Mouse (Mus musculus) stomach, embryonic 16.5 days (tissue): ENCODE measurements around the gene Slc36a2. TPM values are rescaled to one million over a fixed set of nuclear protein-coding genes. Genes with fewer than 3 reads are reported as not detected.

Experiments used
- ATAC-seq: fragments of 200-750 bp; cut with Nextera tagmentation; 2 replicates; pipeline ENCODE4 v1.8.0; 2017; ENCODE audit warnings: moderate number of reproducible peaks, moderate TSS enrichment; ENCODE audit not compliant: insufficient read depth, low FRiP score
- H3K27ac ChIP-seq: fragments of 300-500 bp; sonication (generic); 2 replicates; pipeline ENCODE4 v1.5.1; 2014; ENCODE audit warnings: low read length
- H3K27me3 ChIP-seq: fragments of 300-500 bp; sonication (generic); 2 replicates; pipeline ENCODE4 v1.6.1; 2014; ENCODE audit warnings: low read length, control low read depth, mixed read lengths; ENCODE audit not compliant: control insufficient read depth, insufficient read depth
- H3K36me3 ChIP-seq: fragments of 300-500 bp; sonication (generic); 2 replicates; pipeline ENCODE4 v1.6.1; 2014; ENCODE audit warnings: low read length; ENCODE audit not compliant: control insufficient read depth, insufficient read depth
- H3K4me1 ChIP-seq: fragments of 300-500 bp; sonication (generic); 2 replicates; pipeline ENCODE4 v1.6.1; 2014; ENCODE audit warnings: low read length, control low read depth, mixed read lengths; ENCODE audit not compliant: control insufficient read depth, insufficient read depth
- H3K4me2 ChIP-seq: fragments of 300-500 bp; sonication (generic); 2 replicates; pipeline ENCODE4 v1.6.1; 2014; ENCODE audit warnings: low read depth, low read length, mixed read lengths
- H3K4me3 ChIP-seq: fragments of 300-500 bp; sonication (generic); replicated peaks from 2 replicates; pipeline ENCODE4 v1.5.1; 2014; ENCODE audit warnings: mild to moderate bottlenecking, low read length
- H3K9ac ChIP-seq: fragments of 300-500 bp; sonication (generic); 2 replicates; pipeline ENCODE4 v1.6.1; 2014; ENCODE audit warnings: low read length
- H3K9me3 ChIP-seq: fragments of 300-500 bp; sonication (generic); replicated peaks from 2 replicates; pipeline ENCODE4 v1.6.1; 2016; ENCODE audit warnings: low read length, control low read depth; ENCODE audit not compliant: control insufficient read depth
- WGBS: fragments of 180-500 bp; shearing (Covaris S2); extraction: QIAGEN DNeasy Blood & Tissue Kit; methylation state at CpG from one replicate; pipeline ENCODE4 v1.1.7; 2014; 5-methylcytosine and 5-hydroxymethylcytosine counted together
- polyA plus RNA-seq: library from polyadenylated mRNA; unstranded; fragments of >200 nt; fragmentation: Nextera tagmentation; extraction: Ambion mirVana; gene quantifications from 2 replicates; pipeline ENCODE4 v1.2.1, GENCODE M21; 2015

Slc36a2 gene
- polyA plus RNA-seq, 1 experiment from 2014 or later = 2.0 TPM

DNA sequence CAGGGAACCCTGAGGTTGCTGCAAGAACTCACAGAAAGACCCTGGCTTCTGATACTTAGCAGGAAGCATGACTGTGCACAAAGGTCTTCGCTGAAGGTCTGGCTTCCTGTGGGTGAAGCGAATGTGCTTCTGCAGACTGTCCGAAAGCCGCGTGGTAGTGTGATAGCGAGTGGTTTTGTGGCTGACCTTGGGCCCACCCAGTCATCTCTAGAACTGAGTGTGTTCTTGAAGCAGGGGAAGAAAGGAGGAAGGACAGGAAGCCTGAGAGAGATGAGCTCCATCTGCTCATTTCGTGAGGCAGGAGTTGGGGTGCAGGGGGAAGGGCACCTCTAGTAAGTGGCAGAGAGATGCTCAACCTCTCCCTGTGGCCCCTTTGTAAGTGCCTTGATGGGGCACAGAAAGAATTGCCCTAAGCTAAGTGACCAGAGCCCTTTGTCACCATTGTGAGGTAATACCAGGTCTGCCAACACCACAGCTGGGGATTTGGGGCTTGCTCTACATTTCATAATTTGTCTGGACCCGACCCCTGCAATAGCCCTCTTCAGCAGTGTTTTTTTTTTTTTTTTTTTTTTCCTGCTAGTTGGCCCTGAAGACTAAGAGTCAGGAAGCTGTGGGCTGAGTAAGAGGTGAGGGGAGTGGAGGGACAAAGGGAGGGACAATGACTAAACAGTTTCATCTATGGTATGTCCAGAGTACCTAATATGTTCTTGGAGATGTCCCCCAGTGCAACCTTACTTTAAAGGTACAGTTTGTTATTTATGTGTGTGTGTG lies 13.0 kb upstream of the Slc36a2 start:
- Histone ChIP-seq H3K27ac (no peak overlapping the region), H3K36me3 (no peaks in the 10 kb centered on the region), H3K4me2 (no peak overlapping the region), H3K9me3 (no peaks in the 10 kb centered on the region), H3K9ac (no peak overlapping the region), H3K27me3 (no peaks in the 10 kb centered on the region), H3K4me3 (no peak overlapping the region), H3K4me1 (no peaks in the 10 kb centered on the region)
- 75% methylated on average over 8 of the region's 8 CpGs for WGBS
- ATAC-seq = no peak

DNA sequence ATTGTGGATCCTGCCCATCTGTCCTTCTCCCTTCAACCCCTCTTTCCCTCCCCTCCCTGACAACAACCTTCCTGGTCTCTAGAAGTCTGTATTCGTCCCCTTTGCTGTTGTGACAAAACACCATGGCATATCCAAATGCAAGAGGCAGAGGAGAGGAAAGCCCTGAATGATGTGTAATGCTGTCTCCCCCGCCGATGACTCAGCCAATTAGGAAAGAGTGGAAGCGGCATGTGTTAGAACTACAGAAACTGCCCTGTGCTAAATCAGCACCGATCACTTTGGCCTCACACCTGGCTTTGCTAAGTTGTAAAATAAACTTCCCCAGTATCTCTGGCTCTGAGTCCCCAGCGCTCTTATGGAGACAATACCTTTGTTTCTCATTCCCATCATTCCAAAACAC lies 12.2 kb upstream of the Slc36a2 start:
- Histone ChIP-seq H3K9me3 (no peaks in the 10 kb centered on the region), H3K4me3 (no peak overlapping the region), H3K27me3 (no peaks in the 10 kb centered on the region), H3K4me2 (no peak overlapping the region), H3K27ac (no peak overlapping the region), H3K36me3 (no peaks in the 10 kb centered on the region), H3K4me1 (no peaks in the 10 kb centered on the region), H3K9ac (no peak overlapping the region)
- ATAC-seq = no peak
- 40% methylated on average over 6 of the region's 6 CpGs for WGBS

DNA sequence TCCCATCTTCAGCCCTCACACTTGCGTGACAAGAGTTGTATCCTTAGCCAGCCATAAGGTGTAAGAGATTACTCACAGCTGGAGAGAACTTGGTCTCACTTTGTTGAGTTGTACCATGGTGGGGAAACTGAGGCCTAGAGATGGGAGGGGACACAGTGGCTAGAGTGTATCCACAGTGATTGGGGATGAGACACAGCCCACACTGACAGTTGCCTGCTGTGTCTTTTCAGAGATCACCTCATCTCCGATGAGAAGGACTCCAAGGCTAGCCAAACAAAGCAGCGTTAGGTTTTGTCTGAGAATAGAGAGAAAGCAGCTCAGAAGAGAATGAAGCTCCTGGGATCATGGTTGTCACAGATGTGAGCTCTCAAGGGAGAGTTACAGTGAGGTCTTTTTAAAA lies 5.3 kb upstream of the Slc36a2 start:
- Histone ChIP-seq H3K36me3 (no peaks in the 10 kb centered on the region), H3K9ac (no peak overlapping the region), H3K9me3 (no peaks in the 10 kb centered on the region), H3K4me2 (no peak overlapping the region), H3K4me3 (no peak overlapping the region), H3K4me1 (no peaks in the 10 kb centered on the region), H3K27me3 (no peaks in the 10 kb centered on the region), H3K27ac (no peak overlapping the region)
- no peak for ATAC-seq
- 68% methylated on average over 3 of the region's 3 CpGs for WGBS

- WGBS = 79% methylated on average over 6 of the region's 6 CpGs
Measured at GRCm38 (mm10) chr11:55187777-55188176, 2.9 kb upstream of the Slc36a2 start.

DNA sequence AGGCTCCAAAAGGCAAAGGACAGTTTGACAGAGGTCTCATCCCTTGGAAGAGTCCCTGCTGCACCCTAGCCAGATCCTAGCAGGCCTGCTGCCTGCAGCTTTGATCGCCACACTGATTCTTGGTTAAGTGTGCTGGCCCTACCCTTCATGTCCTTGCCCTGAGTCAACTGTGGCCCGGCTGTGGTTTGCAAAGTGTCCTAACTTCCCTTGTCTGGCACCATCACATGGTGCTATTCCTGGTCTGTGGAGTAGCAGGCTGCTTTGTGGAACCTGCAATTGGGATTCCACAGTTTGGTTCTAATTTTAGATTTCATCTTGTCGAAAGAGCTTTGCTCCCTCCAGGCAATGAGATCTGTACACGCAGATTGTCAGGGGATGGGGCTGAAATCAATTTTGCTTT lies 2.4 kb upstream of the Slc36a2 start:
- no peaks in the 10 kb centered on the region for H3K36me3 ChIP-seq
- ATAC-seq = no peak
- no peak overlapping the region for H3K27ac ChIP-seq
- WGBS = 74% methylated on average over 4 of the region's 4 CpGs
- H3K27me3 ChIP-seq = no peaks in the 10 kb centered on the region
- H3K9ac ChIP-seq = no peak overlapping the region
- H3K4me3 ChIP-seq = no peak overlapping the region
- H3K4me1 ChIP-seq = no peaks in the 10 kb centered on the region
- no peak overlapping the region for H3K4me2 ChIP-seq
- H3K9me3 ChIP-seq = no peaks in the 10 kb centered on the region

More at GRCm38 (mm10) chr11:55187777-55188176, 2.9 kb upstream of the Slc36a2 start:
- Histone ChIP-seq H3K27ac (no peak overlapping the region), H3K9ac (no peak overlapping the region), H3K4me3 (no peak overlapping the region), H3K9me3 (no peaks in the 10 kb centered on the region), H3K27me3 (no peaks in the 10 kb centered on the region), H3K36me3 (no peaks in the 10 kb centered on the region), H3K4me2 (no peak overlapping the region), H3K4me1 (no peaks in the 10 kb centered on the region)
- ATAC-seq = no peak

GRCm38 (mm10) chr11:55184246-55184645 lies 631 bp downstream of the Slc36a2 start:
- Histone ChIP-seq H3K36me3 (no peaks in the 10 kb centered on the region), H3K4me2 (no peak overlapping the region), H3K27ac (no peak overlapping the region), H3K27me3 (no peaks in the 10 kb centered on the region), H3K9me3 (no peaks in the 10 kb centered on the region), H3K4me1 (no peaks in the 10 kb centered on the region), H3K4me3 (no peak overlapping the region), H3K9ac (no peak overlapping the region)
- no peak for ATAC-seq
- WGBS = 77% methylated on average over 5 of the region's 5 CpGs

DNA sequence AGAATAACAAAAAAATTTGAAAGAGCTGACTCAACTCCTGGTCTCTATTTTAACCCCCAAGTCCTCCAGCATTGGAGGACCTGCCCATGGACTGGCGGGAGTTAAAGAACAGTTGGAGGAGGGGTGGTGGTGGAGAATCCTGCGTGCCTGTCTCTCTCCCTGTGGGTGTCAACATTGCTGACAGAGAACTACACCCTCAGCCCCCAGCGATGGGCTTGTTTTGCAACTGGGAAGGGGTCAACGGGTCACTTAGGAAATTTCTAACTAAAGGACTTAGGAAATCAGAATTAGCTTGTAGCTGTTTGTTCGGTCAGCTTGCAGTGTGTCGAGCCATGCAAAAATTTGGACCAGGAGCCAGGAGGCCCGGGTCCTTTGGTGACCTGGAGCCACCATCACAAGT lies 1.8 kb downstream of the Slc36a2 start:
- ATAC-seq = no peak
- H3K36me3 ChIP-seq = no peaks in the 10 kb centered on the region
- WGBS = 49% methylated on average over 7 of the region's 7 CpGs
- H3K9me3 ChIP-seq = no peaks in the 10 kb centered on the region
- no peaks in the 10 kb centered on the region for H3K4me1 ChIP-seq
- no peak overlapping the region for H3K4me3 ChIP-seq
- no peak overlapping the region for H3K4me2 ChIP-seq
- no peak overlapping the region for H3K27ac ChIP-seq
- no peaks in the 10 kb centered on the region for H3K27me3 ChIP-seq
- H3K9ac ChIP-seq = no peak overlapping the region

- no peaks in the 10 kb centered on the region for H3K4me1 ChIP-seq
- no peak overlapping the region for H3K4me2 ChIP-seq
- no peak overlapping the region for H3K9ac ChIP-seq
- no peaks in the 10 kb centered on the region for H3K9me3 ChIP-seq
- H3K4me3 ChIP-seq = no peak overlapping the region
- H3K36me3 ChIP-seq = no peaks in the 10 kb centered on the region
- WGBS = 80% methylated on average over 3 of the region's 3 CpGs
- no peak for ATAC-seq
- H3K27me3 ChIP-seq = no peaks in the 10 kb centered on the region
- no peak overlapping the region for H3K27ac ChIP-seq
Measured at GRCm38 (mm10) chr11:55179856-55180255, 5.0 kb downstream of the Slc36a2 start.

- H3K9me3 ChIP-seq = no peaks in the 10 kb centered on the region
- H3K27me3 ChIP-seq = no peaks in the 10 kb centered on the region
- 77% methylated on average over 4 of the region's 4 CpGs for WGBS
- H3K9ac ChIP-seq = no peak overlapping the region
- no peaks in the 10 kb centered on the region for H3K36me3 ChIP-seq
- no peak overlapping the region for H3K4me3 ChIP-seq
- no peak overlapping the region for H3K27ac ChIP-seq
- H3K4me2 ChIP-seq = no peak overlapping the region
- H3K4me1 ChIP-seq = no peaks in the 10 kb centered on the region
- no peak for ATAC-seq
Measured at GRCm38 (mm10) chr11:55178830-55179229, 6.0 kb downstream of the Slc36a2 start.
